Mouse (Mus musculus): ENCODE measurements around the gene Abcc5.
A peak's percentile ranks its signal among the peaks of the same experiment; 100 is the strongest.

Gene Abcc5

DNA sequence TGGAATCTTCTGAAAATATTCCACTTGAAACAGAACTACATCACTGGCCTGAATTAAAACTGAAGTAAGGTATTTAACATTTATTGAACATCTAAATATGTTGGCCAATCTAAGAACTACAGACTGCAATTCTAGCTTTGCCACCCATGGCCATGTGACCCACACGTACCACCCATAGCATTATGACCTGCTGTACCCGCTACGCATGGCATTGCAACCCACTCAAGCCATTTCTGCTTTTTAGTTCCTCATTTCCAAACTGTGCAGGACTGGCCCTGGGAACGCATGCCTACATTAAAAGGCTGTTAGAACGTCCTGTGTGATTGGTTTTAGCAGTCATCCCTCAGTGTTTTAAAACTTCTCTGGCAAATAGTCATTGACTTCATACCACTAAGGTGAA lies 68.4 kb downstream of the Abcc5 start:
- DNase-seq: no peak

DNA sequence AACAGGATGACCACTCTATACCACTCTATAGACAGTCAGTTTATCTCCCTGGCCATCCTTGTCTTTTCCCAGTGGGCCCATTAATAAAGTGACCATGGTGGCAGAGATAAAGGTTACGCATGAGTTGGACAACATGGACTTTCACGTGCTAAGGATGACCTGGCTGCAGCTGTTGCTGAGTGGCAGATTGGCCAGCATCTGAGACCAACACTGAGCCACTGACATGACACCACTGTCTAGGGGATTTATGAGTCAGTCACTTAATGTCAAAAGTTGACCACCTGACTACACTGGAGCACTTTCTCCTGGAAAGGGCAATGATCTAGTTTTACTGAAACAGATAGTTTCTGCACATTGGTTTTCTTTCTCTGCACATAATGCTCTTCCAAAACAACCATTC lies 71.4 kb downstream of the Abcc5 start:
- no peak for DNase-seq

DNA sequence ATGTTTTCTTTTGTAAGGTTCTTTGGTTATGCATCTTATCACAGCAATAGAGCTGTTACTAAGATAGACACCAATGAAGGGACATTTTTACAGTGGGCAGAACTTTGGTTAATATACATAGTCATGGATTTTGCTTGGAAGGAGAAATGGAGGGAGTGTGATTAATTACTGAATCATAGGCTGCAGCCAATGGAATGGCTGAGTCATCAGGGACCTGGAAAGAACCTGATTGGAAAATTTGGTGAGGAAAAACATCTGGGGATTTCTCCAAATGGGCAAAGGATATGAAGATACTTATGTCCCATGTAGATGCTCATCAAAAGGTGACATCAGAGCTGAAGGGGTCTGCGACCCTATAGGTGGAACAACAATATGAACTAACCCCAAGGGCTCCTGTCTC lies 72.2 kb downstream of the Abcc5 start:
- DNase-seq: no peak

DNA sequence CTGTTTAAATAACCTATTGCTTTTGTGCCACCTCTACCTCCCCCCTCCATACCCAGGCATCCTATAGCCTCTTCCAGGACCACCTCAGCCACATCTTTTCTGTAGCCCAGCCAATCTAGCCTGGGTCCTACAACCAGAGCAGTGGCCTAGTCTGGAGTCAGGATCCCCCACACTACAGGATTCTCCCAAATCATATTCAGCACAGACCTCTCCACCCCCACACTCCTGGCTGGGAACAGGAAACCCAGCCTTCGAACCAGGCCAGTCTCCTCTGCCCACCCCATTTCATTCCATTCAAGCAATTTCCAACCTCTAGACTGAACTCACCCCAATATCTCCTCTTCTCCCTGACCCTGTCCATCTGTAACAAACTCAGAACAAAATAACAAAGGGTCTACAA lies 80.7 kb downstream of the Abcc5 start:
- no peak for DNase-seq

DNA sequence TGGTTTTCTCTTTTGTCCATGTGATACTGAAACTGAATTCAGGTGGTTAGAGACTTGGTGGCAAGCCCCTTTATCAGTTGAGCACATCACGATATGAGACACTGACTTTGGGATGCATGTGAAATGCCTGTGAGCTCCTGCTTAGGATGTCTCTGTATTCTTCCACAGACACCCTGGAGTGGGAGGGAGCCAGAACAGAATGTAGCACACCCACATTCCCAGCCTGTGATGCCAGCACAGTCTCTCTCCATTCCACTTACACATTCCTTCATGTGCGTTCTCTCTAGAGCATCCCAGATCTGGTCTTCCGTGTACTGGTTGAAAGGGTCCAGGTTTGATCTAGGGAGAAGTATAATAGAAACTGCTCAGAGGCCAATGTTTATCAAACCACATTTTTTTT lies 87.6 kb downstream of the Abcc5 start:
- no peak for DNase-seq

DNA sequence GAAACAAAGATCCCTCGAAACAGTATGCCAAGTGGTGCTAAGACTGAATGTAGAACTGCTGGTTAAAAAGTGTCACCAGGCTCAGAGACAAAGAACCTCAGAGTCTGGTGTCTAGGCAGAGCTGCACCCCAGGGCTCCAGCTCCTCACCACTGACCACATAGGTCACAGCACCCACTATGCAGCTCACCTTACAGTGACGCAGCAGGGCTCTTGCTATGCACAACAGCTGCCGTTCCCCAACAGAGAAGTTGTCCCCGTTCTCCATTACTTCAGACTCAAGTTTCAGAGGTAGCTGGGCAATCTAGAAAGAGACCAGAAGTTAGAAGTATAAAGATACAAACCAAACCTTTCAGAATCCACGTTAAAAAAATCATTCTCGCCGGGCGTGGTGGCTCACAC lies 91.3 kb downstream of the Abcc5 start:
- DNase-seq: no peak

DNA sequence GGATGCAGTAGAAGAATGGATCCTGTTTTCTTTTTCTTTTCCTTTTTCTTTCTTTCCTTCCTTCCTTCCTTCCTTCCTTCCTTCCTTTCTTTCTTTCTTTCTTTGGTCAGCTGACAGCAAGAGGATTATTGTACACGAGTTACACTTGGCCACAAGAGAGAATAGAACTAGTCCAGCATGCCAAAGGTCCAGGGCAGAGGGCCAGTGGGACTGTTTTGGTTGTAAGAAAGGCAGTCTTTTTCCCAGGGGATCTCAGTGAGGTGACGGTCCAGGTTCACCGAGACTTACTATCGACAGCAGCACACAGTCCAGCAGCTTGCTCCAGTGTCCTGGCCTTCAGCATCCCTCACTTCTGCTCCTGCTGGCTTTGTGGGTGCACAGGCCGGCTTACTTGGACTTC lies 97.9 kb downstream of the Abcc5 start:
- DNase-seq: no peak

DNA sequence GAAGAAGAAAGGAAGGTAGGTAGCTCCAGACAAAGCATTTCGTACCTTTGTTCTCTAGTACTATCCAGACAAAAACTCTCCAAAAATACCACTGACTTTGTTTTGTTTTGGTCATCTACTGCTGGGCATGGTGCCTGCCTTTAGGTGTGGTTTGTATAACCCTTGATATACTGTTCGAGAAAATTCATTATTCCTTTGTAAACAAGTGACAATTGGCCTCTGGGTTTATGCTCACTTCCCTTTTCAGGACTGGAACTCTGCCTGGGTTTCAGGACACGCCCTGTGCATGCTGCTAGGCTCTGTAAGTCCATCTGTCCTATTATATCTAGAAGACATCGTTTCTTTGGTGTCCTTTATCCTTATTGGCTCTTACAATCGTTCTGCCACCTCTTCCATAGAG lies 100.9 kb downstream of the Abcc5 start, which contains the start of gene Cyp2ab1:
Gene Cyp2ab1, minus strand, starts transcription at position 119 of the 400 bp plus-strand sequence.
- DNase-seq: peak; percentile 34

DNA sequence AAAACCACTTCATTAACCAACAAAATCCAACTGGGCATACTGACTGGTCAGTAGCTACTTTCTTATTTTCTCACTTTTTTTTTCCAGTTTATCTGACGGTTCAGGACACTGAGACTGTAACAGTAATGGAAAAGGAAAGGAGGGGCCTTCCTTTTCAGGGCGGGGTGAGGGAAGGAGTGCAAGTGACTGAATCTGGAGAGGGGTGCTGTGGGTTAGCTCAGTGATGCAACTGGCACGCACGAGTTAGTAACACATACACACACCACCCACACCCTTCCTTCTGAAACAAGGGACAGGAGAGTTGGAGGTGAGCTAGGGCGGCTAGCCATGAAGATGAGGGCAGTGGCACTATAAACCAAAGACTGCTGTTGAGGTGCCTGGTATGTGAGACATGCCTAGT lies 102.3 kb downstream of the Abcc5 start:
- no peak for DNase-seq

DNA sequence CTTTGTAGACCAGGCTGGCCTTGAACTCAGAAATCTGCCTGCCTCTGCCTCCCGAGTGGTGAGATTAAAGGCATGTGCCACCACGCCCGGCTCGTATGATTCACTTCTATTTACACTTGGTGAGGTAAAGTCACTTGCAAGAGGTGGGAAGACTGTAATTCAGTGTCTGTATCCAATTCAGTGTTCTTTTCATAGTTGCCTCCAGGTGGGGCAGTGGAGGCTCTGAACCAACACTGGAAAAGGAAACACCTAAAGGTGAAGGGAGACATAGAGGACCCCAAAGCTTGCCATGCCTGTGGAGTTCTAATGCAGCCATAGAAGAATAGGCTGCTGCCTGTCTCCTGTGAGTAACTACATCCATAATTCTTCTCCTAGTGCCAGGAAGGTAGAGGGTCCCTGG lies 103.9 kb downstream of the Abcc5 start:
- no peak for DNase-seq

DNA sequence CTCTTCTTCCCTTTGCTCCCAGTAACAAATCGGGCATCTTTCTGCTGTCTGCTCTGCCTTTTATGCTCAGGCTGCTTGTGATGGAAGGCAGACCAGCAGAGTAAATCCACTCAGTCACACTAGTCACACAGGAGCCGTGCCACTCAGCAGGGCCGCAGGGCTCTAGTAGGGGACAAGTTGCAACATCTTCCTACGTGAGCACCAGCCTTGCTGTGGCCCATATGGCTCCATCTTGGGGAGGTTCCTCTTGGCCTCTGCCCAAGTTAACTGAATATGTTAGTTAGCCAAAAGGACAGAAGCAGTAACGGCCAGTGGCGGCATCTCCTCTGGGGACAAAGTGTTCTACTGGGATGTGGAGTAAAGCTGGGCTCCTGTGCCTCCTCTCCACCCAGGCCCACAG lies 109.4 kb downstream of the Abcc5 start:
- DNase-seq: no peak

DNA sequence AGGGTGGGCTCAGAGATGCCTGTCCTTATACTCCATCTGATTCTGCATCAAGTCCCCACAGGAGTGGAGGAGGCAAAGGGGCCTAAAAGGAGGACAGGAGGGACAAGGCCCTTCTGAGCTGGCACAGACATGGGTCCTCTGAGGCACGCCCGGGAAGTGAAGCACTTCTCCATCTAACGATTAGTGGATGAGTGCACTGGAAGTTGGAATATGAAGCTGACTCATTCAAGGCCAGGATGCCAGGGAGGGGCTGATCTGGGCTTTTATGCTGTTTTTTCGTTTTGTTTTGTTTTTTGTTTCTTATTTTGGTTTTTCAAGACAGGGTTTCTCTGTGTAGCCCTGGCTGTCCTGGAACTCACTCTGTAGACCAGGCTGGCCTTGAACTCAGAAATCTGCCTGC lies 110.9 kb downstream of the Abcc5 start:
- DNase-seq: no peak

DNA sequence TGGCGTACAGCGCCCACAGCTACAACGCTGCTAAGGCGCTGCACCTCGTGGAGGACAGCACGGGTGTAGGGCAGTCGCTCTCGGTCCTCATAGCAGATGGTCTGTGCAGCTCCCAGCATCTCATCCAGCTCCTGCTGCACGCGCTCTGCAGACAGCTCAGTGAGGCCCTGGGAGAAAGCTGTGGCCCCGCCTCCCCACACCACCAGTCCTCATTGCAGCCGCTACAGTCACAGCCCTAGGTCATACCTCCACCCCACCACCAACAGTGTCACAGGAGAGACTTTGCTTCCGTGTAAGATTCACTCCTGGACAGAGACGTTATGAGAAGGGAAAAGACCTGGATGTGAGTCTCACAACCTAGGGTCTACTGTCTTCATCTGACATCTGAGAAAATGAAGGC lies 113.9 kb downstream of the Abcc5 start:
- no peak for DNase-seq

DNA sequence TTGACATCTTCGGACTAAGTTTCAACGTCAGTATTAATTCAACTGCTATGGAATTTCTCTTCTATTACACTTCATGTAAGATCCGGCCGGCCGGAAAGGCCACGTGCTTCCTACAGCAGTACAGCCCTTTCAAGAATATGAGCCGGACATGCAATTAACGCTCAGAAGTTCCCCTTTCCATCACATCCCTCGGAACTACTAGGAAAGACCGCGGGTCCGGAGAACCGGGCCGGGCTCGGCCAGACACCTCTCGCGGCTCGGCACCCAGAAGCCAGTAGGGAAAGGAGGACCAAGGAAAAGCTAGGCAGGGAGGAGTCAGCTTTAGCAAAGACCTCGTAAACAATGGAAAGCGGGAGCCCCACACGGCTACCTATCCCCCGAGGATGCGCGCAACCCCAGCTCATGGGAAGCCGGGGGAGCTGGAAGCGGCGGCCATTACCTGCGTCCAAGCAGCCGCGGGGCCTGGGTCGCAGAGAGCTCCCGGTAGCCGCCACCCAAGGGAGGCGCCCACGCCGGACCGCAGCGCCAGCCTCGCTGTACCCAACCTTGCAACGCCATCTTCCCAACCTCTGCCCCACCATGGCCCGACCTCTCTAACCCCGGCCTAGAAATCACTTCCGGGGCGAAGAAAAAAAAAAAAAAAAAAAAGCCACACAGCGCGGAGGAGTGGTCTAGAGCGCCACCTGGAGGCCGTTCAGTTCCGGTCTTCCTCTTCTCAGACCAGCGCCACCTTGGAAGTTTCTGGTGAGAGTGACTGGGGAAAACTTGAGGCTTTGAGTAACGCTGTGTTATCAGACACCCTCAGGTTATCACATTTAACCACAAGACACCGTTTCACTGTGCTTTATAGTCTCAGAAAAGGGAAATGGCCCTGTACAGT lies 124.2 kb downstream of the Abcc5 start, which contains the start of gene Parl:
Gene Parl, minus strand, starts transcription at position 618 of the 880 bp plus-strand sequence.
- peak; percentile 91 for DNase-seq

DNA sequence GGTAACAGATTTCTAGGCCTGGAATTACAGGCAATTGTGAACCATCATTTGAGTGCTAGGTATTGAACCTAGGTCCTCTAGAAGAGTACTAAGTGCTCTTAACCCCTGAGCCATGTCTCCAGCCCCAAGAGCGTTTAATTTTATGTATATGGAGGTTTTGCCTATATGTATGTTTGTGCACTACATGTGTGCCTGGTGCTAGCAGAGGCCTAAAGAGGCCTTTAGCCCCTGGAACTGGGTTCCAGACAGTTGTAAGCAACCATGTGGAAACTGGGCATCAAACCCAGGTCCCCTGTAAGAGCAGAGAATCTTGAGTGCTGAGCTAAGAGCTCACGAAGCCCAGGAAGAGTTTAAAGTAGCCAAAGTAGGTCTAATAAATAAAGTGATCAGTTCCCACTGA lies 126.1 kb downstream of the Abcc5 start:
- no peak for DNase-seq

Data from lung, postnatal 14 days (tissue).